Mouse (Mus musculus) testis, postnatal 10 days (tissue): ENCODE data around the gene Abca8a.

ENCODE experiments used
- DNase-seq: peaks from one replicate; pipeline ENCODE4 v3.0.0; 2021; ENCODE audit warnings: low spot score

Gene Abca8a

DNA sequence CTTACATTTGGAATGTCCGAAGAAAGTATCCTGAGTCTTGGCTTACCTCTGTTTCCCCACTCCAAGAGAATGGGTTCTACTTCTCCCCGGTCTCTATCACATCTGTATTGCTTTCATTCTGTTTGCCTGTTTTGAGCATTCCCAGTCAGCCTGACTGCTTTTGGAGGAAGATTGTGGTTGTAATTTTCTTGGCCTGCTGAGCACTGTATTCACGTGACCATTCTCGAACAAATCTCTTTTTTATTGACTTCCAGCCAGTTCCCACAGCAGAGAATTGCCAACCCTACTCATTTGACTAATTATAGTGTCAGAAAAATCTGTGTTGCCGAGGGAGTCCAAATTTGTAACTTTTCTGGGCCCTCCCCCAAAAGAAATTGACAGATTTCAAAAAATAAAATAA lies at the start of gene Abca8a:
Gene Abca8a (minus strand): TSS at position 121 of the 400 bp plus-strand sequence.
- DNase-seq = no peak

DNA sequence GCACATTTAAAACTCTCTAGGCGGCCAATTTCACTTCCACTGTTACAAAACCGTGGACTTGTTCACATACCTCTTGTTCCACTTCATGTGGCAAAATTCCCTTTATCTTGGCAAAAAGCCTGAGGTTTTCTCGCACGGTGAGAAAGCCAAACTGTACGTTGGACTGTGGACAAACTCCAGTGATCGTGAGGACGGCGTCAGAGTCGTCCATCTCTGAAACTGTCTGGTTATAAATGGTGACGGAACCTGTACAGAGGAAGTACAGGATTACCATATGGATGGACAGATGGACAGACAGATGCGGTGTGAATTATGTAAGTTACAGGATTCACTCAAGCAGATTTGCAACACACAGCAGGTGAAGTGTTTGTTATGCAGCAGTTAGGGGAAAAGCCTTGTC lies 49.6 kb upstream of the Abca8a start:
- no peak for DNase-seq

- no peak for DNase-seq
These were observed 35.0 kb upstream of the Abca8a start for GRCm38 (mm10) chr11:110130760-110131159.

GRCm38 (mm10) chr11:110111137-110111536 lies 15.4 kb upstream of the Abca8a start:
- no peak for DNase-seq

DNA sequence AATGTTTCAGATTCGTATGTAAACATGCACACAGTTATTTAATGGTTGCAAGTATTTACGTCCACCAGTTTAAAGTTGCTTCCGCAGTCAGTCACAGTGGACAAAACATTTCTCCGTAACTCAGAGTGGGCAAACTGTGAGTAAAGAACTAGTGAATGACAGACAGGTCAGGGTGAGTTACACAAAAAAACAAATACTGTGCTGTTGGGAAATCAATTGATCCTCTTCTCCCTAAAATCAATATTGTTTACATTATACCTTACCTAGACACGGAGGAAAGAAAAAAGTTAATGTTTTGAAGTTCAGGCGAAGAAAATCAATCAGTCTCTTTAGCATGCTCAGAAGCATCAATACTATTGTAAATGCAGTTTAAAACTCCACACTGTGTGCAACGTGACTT lies 5.7 kb upstream of the Abca8a start:
- DNase-seq = no peak

GRCm38 (mm10) chr11:110098901-110099300 lies 3.1 kb upstream of the Abca8a start:
- no peak for DNase-seq

- no peak for DNase-seq
These were observed 1.7 kb upstream of the Abca8a start for GRCm38 (mm10) chr11:110097465-110097864.

GRCm38 (mm10) chr11:110094846-110095380 lies 865 bp downstream of the Abca8a start:
- no peak for DNase-seq

DNA sequence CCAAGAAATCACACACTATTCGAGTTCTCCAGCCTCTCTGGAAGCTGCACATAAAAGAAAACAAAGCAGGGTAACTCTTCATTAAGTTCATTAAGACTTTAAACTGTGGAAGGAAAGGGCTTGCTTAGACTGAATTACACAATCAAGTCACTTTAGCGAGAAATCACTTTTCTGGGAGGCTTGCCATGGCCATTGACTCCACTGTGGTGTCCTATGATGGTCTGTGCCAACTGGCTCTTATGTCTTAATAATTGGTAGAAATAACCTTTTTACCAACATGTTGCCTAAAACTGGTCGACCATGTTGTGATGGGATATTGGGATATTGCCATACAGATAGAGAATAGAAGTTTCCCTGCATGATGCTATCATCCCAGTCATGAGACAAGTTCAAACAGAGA lies 1.5 kb downstream of the Abca8a start:
- DNase-seq = no peak

DNA sequence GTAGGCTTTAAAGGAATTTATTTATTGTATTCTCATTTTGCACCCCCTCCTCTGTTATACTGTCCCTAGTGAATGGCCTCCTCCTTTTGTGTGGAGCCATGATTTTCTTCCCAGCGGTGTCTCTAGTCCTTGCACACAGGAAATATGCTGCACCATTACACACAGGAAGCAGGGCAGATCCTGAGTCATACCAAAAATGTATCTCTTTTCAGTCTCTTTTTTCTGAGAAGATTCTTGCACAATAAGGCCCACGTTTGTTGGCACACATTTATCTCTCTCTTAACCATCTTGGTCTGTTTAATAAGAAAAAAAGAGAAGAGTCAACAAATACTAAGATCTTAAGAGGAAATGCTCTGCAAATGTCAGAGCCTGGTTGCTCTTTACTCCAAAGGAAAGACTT lies 4.5 kb downstream of the Abca8a start:
- DNase-seq = no peak

GRCm38 (mm10) chr11:110072158-110072557 lies 23.6 kb downstream of the Abca8a start:
- DNase-seq = no peak

DNA sequence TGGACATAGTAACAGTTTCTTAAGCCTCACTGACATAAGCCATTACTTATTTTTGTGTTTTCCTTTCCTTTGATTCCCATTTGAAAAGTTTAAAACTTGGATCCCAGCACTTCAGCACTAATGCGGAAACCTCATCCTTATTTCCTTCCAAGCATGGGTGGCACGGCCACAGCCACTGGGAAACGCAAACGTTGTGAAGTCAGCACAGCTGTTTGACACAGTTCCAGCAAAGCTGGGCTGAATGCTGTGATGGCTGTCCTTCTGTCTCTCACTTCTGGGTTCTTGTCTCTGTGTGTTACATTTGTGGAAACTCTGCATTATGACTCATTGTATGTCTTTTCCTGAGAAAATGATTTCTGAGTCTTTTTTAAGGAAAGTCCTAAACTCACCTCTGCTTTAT lies 34.7 kb downstream of the Abca8a start:
- DNase-seq = no peak

DNA sequence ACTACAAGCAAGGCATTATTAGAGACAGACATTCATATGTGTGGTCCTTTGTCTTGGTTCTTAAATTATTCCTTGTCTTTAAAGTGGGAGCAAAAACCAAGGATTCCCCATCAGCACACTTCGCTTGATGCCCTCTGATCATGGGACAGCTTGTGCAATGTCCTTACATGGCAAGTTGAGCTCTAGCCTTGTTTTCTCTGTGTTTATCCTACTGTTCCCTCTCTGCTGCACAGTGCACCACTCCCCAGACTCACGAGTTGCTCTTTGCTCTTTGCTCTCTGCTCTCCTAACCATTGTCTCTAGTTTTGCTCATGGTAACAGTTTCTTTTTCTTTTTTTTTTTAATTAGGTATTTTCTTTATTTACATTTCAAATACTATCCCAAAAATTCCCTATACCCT lies 35.7 kb downstream of the Abca8a start:
- DNase-seq = no peak

- no peak for DNase-seq
These were observed 42.1 kb downstream of the Abca8a start for GRCm38 (mm10) chr11:110053681-110054080.

DNA sequence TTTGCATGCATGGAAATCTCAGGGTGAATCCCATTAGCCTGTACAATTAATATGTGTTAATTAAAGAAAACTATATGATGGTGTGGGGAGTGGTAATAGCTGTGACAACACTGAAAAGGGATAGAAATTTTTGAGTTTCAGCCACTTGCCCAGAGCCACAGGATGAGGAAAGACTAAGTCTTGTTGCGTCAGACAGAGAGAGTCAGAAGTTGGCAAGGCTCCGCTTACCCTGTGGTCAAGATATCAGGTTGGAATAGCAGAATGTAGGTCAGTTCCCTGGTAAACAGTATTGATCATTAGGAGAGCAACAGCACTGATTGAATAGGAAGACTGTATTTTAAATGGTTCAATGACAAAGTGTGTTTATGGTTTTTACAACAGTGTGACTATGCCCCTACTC lies 58.0 kb downstream of the Abca8a start:
- DNase-seq = no peak

DNA sequence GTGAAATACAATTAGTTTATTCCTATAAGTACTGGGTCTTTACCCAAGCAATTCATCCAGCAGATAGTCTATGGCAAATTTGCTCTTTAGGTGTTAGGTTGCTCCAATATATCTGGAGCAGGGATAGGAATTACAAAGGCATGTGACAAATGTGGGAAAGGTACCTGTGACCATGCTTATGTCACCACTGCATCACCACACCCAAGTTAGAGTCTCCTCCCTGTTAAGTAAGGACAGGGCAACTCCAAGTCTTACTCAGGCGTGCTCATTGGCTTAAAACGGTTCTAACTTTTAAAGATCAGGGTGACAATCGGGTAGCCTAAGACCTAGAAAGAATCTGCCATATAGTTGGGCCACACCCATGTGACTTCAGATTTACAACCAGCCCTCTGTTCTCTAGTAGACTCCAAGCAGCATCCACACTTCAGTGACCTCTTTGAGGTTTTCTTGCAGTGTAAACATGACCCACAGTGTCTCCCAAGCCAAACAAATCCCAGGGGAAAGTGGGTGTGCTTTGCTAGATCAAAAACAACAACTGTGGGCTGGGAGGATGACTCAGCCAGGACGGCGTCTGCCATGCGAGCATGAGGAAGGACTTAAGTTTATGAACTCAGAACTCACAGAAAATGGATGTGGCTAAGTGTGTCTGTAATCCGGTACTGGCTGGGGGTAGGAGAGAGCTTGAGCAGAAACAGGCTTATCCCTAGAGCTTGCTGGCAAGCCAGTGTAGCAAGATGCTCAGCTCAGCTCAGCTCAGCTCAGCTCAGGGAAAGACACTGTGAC lies 66.7 kb downstream of the Abca8a start:
- DNase-seq = no peak

DNA sequence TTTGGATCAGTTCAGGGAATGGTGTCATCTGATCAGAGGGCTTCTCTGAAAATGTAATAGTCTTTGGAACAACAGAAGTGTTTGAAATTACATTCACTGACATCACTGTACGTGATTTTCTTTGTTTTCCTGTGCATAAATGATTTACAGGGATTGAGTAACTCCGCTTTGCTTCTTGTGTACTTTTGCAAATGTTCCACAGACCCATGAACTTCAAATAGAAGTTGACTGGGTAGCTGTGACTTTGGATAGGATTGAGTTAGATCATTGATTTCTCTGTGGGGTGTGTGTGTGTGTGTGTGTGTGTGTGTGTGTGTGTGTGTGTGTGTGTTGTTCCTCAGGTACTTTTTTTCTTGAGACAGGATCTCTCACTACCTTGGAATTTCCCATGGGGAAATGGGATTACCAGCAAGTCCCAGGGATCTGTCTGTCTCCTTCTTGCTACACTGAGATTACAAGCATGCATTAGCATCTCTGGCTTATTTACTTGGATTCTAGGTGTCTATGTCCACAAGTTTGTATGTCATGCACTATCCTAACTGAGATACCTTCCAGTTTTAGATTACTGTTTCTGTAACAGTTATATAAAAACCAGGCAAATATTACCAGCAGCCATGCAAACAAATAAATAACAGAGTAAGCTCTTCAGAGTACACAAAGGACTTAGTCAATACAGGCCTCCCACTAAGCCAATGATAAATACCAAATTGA lies 84.8 kb downstream of the Abca8a start:
- no peak for DNase-seq

GRCm38 (mm10) chr11:109995624-109996023 lies 100.2 kb downstream of the Abca8a start, which contains the start of gene Abca8b:
Gene Abca8b (minus strand): TSS chr11:109995845.
- peak; percentile 75 for DNase-seq

- DNase-seq = no peak
These were observed 100.8 kb downstream of the Abca8a start for GRCm38 (mm10) chr11:109995013-109995412.

- no peak for DNase-seq
These were observed 101.8 kb downstream of the Abca8a start for GRCm38 (mm10) chr11:109994014-109994413.

- no peak for DNase-seq
These were observed 104.5 kb downstream of the Abca8a start for GRCm38 (mm10) chr11:109991270-109991669.

GRCm38 (mm10) chr11:109990256-109990655 lies 105.5 kb downstream of the Abca8a start:
- no peak for DNase-seq

DNA sequence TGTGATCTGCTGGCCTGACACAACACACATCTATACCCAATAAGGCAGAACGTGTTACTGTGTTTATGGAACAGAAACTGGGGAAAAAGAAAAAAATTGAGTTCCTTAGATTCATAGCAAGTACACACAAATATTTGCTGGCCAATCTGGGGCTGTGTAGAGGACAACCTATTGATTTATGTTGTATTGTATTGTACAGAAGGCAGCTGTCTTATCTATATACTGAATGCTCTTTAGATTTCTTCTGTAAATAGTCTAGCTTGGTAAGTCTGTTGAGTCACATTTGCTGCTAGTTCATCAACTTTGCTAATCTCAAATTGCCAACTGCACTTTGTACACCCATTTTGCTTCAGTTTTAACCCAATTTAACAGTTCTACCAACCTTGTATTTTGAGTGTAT lies 107.6 kb downstream of the Abca8a start:
- no peak for DNase-seq
